Mouse (Mus musculus) gastrocnemius, postnatal 25 days (tissue): ENCODE results near the gene Faxc. TPM values are rescaled to one million over a fixed set of nuclear protein-coding genes. Genes with fewer than 3 reads are reported as not detected.

ENCODE experiments used
- DNase-seq: peaks from one replicate; pipeline ENCODE4 v3.0.0; 2022
- long read RNA-seq, 2 experiments: library from polyadenylated mRNA; stranded (forward); transcript quantifications; one replicate each; pipeline ENCODE4 v2.0.0; 2021
- total RNA-seq, 2 experiments: library from RNA; stranded (reverse); gene quantifications; 1 replicate in 1 of 2; 2 replicates in 1 of 2; pipeline ENCODE4 v1.2.3; 2021

Gene Faxc
- total RNA-seq = 1 to 10 TPM in 1 of 2 experiments, under 1 TPM in 1; 0.83 to 1.4 TPM
- long read RNA-seq, experiment 1 = 0 reads
- long read RNA-seq, experiment 2, partial matches to known transcripts = 0 of 2 reads
- long read RNA-seq, experiment 2, other reads (novel, unspliced or antisense) = 2 of 2 reads

- peak; percentile 19 for DNase-seq
Observed at GRCm38 (mm10) chr4:21930971-21931771, at the start of gene Faxc. TSS of gene Faxc (plus strand) at chr4:21931329.

- no peak for DNase-seq
Observed at GRCm38 (mm10) chr4:21882806-21883205, 48.3 kb upstream of the Faxc start.

GRCm38 (mm10) chr4:21885831-21886230 is 45.3 kb upstream of the Faxc start:
- no peak for DNase-seq

- DNase-seq = no peak
Observed at GRCm38 (mm10) chr4:21931772-21932630, 872 bp downstream of the Faxc start.

- DNase-seq = no peak
Observed at GRCm38 (mm10) chr4:21935378-21935777, 4.2 kb downstream of the Faxc start.

- DNase-seq = no peak
Observed at GRCm38 (mm10) chr4:21936424-21936823, 5.3 kb downstream of the Faxc start.

GRCm38 (mm10) chr4:21937890-21938289 is 6.8 kb downstream of the Faxc start:
- DNase-seq = no peak

- DNase-seq = no peak
Observed at GRCm38 (mm10) chr4:21944672-21945071, 13.5 kb downstream of the Faxc start.

- no peak for DNase-seq
Observed at GRCm38 (mm10) chr4:21951444-21951843, 20.3 kb downstream of the Faxc start.

GRCm38 (mm10) chr4:21952255-21952654 is 21.1 kb downstream of the Faxc start:
- DNase-seq = no peak

GRCm38 (mm10) chr4:21957570-21958321 is 26.6 kb downstream of the Faxc start:
- peak; percentile 7 for DNase-seq

GRCm38 (mm10) chr4:21971949-21972348 is 40.8 kb downstream of the Faxc start:
- no peak for DNase-seq

- no peak for DNase-seq
Observed at GRCm38 (mm10) chr4:21974126-21974525, 43.0 kb downstream of the Faxc start.

- no peak for DNase-seq
Observed at GRCm38 (mm10) chr4:21980471-21980870, 49.3 kb downstream of the Faxc start.

GRCm38 (mm10) chr4:21982449-21982848 is 51.3 kb downstream of the Faxc start:
- DNase-seq = no peak

- no peak for DNase-seq
Observed at GRCm38 (mm10) chr4:21986857-21987256, 55.7 kb downstream of the Faxc start.

GRCm38 (mm10) chr4:21987460-21987859 is 56.3 kb downstream of the Faxc start:
- DNase-seq = no peak

- no peak for DNase-seq
Observed at GRCm38 (mm10) chr4:21989571-21990091, 58.5 kb downstream of the Faxc start.

- DNase-seq = no peak
Observed at GRCm38 (mm10) chr4:21990580-21991235, 59.6 kb downstream of the Faxc start.

- no peak for DNase-seq
Observed at GRCm38 (mm10) chr4:22017656-22018379, 86.7 kb downstream of the Faxc start.

- DNase-seq = no peak
Observed at GRCm38 (mm10) chr4:22018414-22018813, 87.3 kb downstream of the Faxc start.
